Mouse (Mus musculus) layer of hippocampus, postnatal 25 days (tissue): ENCODE results near the gene AL607142.1. TPM values are rescaled to one million over a fixed set of nuclear protein-coding genes. Genes with fewer than 3 reads are reported as not detected.

Source experiments
- total RNA-seq, 2 experiments: library from RNA; stranded (reverse); gene quantifications; 2 replicates each; pipeline ENCODE4 v1.2.3; 2021

AL607142.1 gene
- total RNA-seq, 2 experiments from 2014 or later = not detected

Other genes starting within 250 kb of the AL607142.1 start
- gene Edn2, start 96.2 kb downstream of the AL607142.1 start, total RNA-seq = not detected
- 10 to 100 TPM; 36.3 to 37.4 TPM for gene Foxo6, start 222.4 kb downstream of the AL607142.1 start, total RNA-seq